Comparison of ENCODE assay signal across 36 mouse cellular contexts in the genomic region with DNA sequence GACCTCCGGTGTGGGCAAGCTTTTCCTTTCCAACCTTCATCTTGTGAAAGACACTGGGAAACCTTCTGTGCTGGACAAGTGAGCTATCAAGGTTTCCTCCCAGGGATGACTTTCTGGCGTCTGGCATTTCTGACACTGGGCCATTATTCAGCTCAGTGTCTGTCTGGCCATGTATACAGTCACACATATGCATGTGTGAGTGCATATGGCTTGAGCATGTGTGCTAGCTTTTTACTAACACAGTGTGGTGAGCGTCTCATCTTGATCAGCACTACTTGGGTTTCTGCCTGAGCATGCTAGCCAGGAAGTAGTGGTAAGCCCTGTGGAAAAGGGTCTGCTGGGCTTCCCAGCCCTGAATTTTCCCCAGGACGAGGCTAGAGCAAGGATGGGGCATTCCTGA. TPM values are rescaled to one million over a fixed set of nuclear protein-coding genes. Genes with fewer than 3 reads are reported as not detected.
"Had no signal": no experiment of that assay in that cellular context is flagged by ENCODE, and none has a peak within 500 bp of the region (broad histone marks: within the 10 kb centered on the region; RNA-seq: fewer than 3 reads in every experiment).

No protein-coding gene starts in this region.

- H3K9me3 ChIP-seq: embryonic facial prominence, embryonic 10.5 days; embryonic facial prominence, embryonic 12.5 days; embryonic facial prominence, embryonic 13.5 days; embryonic facial prominence, embryonic 15.5 days; forebrain, embryonic 10.5 days; heart, embryonic 10.5 days; heart, embryonic 12.5 days; heart, embryonic 13.5 days had no signal

- H3K9ac ChIP-seq: embryonic facial prominence, embryonic 12.5 days; embryonic facial prominence, embryonic 13.5 days; embryonic facial prominence, embryonic 15.5 days; heart, embryonic 12.5 days; heart, embryonic 13.5 days had no signal

- H3K4me2 ChIP-seq: embryonic facial prominence, embryonic 12.5 days; embryonic facial prominence, embryonic 13.5 days; embryonic facial prominence, embryonic 15.5 days; heart, embryonic 11.5 days; heart, embryonic 12.5 days; heart, embryonic 13.5 days had no signal

- H3K4me1 ChIP-seq: embryonic facial prominence, embryonic 12.5 days; embryonic facial prominence, embryonic 13.5 days; embryonic facial prominence, embryonic 15.5 days; heart, embryonic 10.5 days; heart, embryonic 12.5 days; heart, embryonic 13.5 days had no signal

- H3K36me3 ChIP-seq: embryonic facial prominence, embryonic 10.5 days; embryonic facial prominence, embryonic 12.5 days; embryonic facial prominence, embryonic 13.5 days; embryonic facial prominence, embryonic 15.5 days; forebrain, embryonic 10.5 days; heart, embryonic 10.5 days; heart, embryonic 12.5 days; heart, embryonic 13.5 days had no signal

- DNase-seq: cerebellum, adult 8-10 months; cerebellum, adult 9-10 months; cerebellum, adult 9-11 months; cerebellum, postnatal 10 days; cerebellum, postnatal 14 days; cerebellum, postnatal 25 days; cerebellum, postnatal 36 days; embryo, embryonic 11 days; gastrocnemius, adult 2 months; gastrocnemius, postnatal 10 days; gastrocnemius, postnatal 14 days; gastrocnemius, postnatal 25 days; gastrocnemius, postnatal 36 days; heart, adult 11 months; heart, adult 18-20 months; heart, adult 2 months had no signal

- H3K27me3 ChIP-seq: embryonic facial prominence, embryonic 13.5 days; embryonic facial prominence, embryonic 15.5 days had no signal

- H3K27ac ChIP-seq: embryonic facial prominence, embryonic 10.5 days; embryonic facial prominence, embryonic 12.5 days; embryonic facial prominence, embryonic 13.5 days; embryonic facial prominence, embryonic 15.5 days; forebrain, embryonic 10.5 days; gastrocnemius, adult 2 months; heart, adult 2 months; heart, embryonic 10.5 days; heart, embryonic 13.5 days had no signal

- H3K4me3 ChIP-seq: embryonic facial prominence, embryonic 10.5 days; embryonic facial prominence, embryonic 12.5 days; embryonic facial prominence, embryonic 13.5 days; embryonic facial prominence, embryonic 15.5 days; erythroblast, embryonic 14.5 days; forebrain, embryonic 10.5 days; gastrocnemius, adult 2 months; heart, adult 2 months; heart, embryonic 10.5 days; heart, embryonic 12.5 days; heart, embryonic 13.5 days had no signal

RNA-seq across cellular contexts. Expression of gene Arhgap40, which starts 28.7 kb away (rescaled TPM):
- total RNA-seq: common myeloid progenitor, adult 5-6 weeks; gastrocnemius, adult 18-20 months; gastrocnemius, adult 8-10 months; gastrocnemius, postnatal 10 days; gastrocnemius, postnatal 14 days; gastrocnemius, postnatal 25 days; gastrocnemius, postnatal 36 days; gastrocnemius, postnatal 4 days; granulocyte monocyte progenitor cell, adult 5-6 weeks; heart, adult 18-20 months; heart, adult 2 months; heart, adult 8-10 months had no signal
- polyA plus RNA-seq: erythroblast, embryonic 14.5 days; heart, embryonic 10.5 days; heart, embryonic 11.5 days; heart, embryonic 13.5 days had no signal

RNA-seq across cellular contexts. Expression of gene Adig, which starts 38.9 kb away (rescaled TPM):
- total RNA-seq: common myeloid progenitor, adult 5-6 weeks; granulocyte monocyte progenitor cell, adult 5-6 weeks had no signal
- polyA plus RNA-seq: cortical plate, adult 2 months; embryonic facial prominence, embryonic 10.5 days; embryonic facial prominence, embryonic 11.5 days; embryonic facial prominence, embryonic 12.5 days; embryonic facial prominence, embryonic 13.5 days; erythroblast, embryonic 14.5 days; forebrain, embryonic 10.5 days; forebrain, embryonic 11.5 days; frontal cortex, adult 2 months; heart, embryonic 10.5 days; heart, embryonic 11.5 days; heart, embryonic 12.5 days; heart, embryonic 13.5 days had no signal
